Mouse (Mus musculus) intestine, embryonic 16.5 days (tissue): ENCODE data around the gene Kif4. TPM values are rescaled to one million over a fixed set of nuclear protein-coding genes. Genes with fewer than 3 reads are reported as not detected.
A peak's percentile ranks its signal among the peaks of the same experiment; 100 is the strongest.

Experiments
- ATAC-seq: fragments of 200-750 bp; cut with Nextera tagmentation; 2 replicates; pipeline ENCODE4 v1.8.0; 2017; ENCODE audit warnings: moderate TSS enrichment, moderate library complexity
- H3K27ac ChIP-seq: fragments of 300-500 bp; sonication (generic); 2 replicates; pipeline ENCODE4 v1.5.1; 2014; ENCODE audit warnings: mild to moderate bottlenecking, low read length
- H3K27me3 ChIP-seq: fragments of 300-500 bp; sonication (generic); replicated peaks from 2 replicates; pipeline ENCODE4 v1.6.1; 2014; ENCODE audit warnings: low read length, control low read depth, mixed read lengths; ENCODE audit not compliant: control insufficient read depth, insufficient read depth
- H3K36me3 ChIP-seq: fragments of 300-500 bp; sonication (generic); 2 replicates; pipeline ENCODE4 v1.6.1; 2014; ENCODE audit warnings: low read length, control low read depth; ENCODE audit not compliant: control insufficient read depth, insufficient read depth
- H3K4me1 ChIP-seq: fragments of 300-500 bp; sonication (generic); 2 replicates; pipeline ENCODE4 v1.6.1; 2014; ENCODE audit warnings: low read length, control low read depth, mixed read lengths; ENCODE audit not compliant: control insufficient read depth, insufficient read depth
- H3K4me2 ChIP-seq: fragments of 300-500 bp; sonication (generic); 2 replicates; pipeline ENCODE4 v1.6.1; 2014; ENCODE audit warnings: low read depth, low read length, control low read depth
- H3K4me3 ChIP-seq: fragments of 300-500 bp; sonication (generic); 2 replicates; pipeline ENCODE4 v1.5.1; 2014; ENCODE audit warnings: mild to moderate bottlenecking, low read length
- H3K9ac ChIP-seq: fragments of 300-500 bp; sonication (generic); 2 replicates; pipeline ENCODE4 v1.6.1; 2014; ENCODE audit warnings: low read depth, low read length
- H3K9me3 ChIP-seq: fragments of 300-500 bp; sonication (generic); 2 replicates; pipeline ENCODE4 v1.6.1; 2016; ENCODE audit warnings: low read length, control low read depth; ENCODE audit not compliant: control insufficient read depth
- WGBS: fragments of 180-500 bp; shearing (Covaris S2); extraction: QIAGEN DNeasy Blood & Tissue Kit; methylation state at CpG from one replicate; pipeline ENCODE4 v1.1.7; 2014; 5-methylcytosine and 5-hydroxymethylcytosine counted together
- polyA plus RNA-seq: library from polyadenylated mRNA; unstranded; fragments of >200 nt; fragmentation: Nextera tagmentation; extraction: Ambion mirVana; gene quantifications from 2 replicates; pipeline ENCODE4 v1.2.1, GENCODE M21; 2015

The Kif4 gene
- polyA plus RNA-seq, 1 experiment from 2014 or later, result 18.5 TPM

DNA sequence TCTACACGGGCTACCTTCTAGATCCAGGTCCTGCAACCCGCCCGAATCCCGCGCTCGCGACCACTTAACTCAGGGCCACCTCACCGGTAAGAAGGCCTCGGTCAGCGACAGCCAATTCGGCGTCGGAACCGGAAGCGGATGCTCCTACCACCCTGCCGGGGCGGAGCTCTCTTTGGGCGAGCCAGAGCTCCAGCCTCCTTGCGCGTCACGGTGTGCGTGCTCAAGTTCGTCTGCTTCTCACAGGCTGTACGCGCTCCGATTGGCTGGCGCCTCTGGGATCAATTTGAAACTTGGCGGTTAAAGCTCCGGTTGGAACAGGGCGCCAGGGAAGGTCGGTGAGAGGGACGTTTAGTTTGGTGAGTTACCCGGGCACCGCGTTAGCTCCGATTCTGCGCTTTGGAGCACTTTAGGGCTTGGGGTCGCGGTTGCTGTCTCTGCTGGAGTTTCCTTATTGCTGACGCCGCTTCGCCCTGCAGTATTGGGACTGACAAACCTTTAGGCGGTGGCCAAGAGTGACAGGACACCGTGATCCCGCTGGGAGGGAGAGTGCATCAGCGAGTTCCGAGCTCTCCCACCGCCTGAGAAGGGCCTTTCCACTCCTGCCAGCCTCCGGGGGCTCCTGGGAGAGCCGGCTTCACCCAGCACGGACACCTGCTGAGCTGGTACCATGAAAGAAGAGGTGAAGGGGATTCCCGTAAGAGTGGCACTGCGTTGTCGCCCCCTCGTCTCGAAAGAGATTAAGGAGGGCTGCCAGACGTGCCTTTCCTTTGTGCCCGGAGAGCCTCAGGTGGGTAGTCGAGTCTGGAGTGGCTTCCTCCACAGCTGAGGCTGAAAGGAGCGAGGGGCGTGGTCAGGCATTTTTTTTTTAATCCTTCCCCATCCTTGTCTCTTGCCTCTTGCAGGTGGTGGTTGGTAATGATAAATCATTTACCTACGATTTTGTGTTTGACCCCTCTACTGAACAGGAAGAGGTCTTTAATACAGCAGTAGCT lies 561 bp downstream of the Kif4 start, which contains the start of gene Pdzd11:
Gene Pdzd11, minus strand, starts transcription at position 767 of the 992 bp plus-strand sequence.
- peak within 1 kb of the TSS; percentile 72 for H3K9ac ChIP-seq
- peak; percentile 99 for ATAC-seq
- H3K4me1 ChIP-seq, result no peaks in the 10 kb centered on the region
- no peaks in the 10 kb centered on the region for H3K9me3 ChIP-seq
- 15% methylated on average over 62 of the region's 62 CpGs for WGBS
- H3K4me3 ChIP-seq, result peak within 1 kb of the TSS; percentile 65
- H3K27me3 ChIP-seq, result no peaks in the 10 kb centered on the region
- H3K4me2 ChIP-seq, result peak within 1 kb of the TSS; percentile 58
- peak within 1 kb of the TSS; percentile 69 for H3K27ac ChIP-seq
- no peaks in the 10 kb centered on the region for H3K36me3 ChIP-seq

DNA sequence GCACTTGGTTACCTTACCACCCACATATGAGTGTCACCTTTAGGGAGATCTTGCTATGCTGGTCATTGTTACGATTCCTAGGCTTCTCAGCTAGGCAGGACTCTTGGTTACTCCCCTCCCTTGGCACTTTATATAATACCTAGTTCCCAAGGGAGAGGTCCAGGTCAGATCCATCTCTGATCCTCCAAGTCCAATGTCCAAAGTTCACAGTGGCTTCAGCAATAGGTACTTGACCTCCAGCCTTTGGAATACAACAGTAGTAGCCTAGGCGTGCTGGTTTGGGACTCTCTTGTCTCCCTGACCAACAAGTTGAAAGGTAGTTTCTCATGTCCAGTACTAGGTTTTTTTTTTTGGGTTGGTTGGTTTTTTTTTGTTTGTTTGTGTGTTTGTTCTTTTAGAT lies 3.5 kb downstream of the Kif4 start:
- no peak for ATAC-seq
- Histone ChIP-seq H3K9ac (no peak overlapping the region), H3K27me3 (no peaks in the 10 kb centered on the region), H3K4me3 (no peak overlapping the region), H3K4me1 (no peaks in the 10 kb centered on the region), H3K36me3 (no peaks in the 10 kb centered on the region), H3K27ac (no peak overlapping the region), H3K4me2 (no peak overlapping the region), H3K9me3 (no peaks in the 10 kb centered on the region)
- 87% methylated on average over 2 of the region's 2 CpGs for WGBS

DNA sequence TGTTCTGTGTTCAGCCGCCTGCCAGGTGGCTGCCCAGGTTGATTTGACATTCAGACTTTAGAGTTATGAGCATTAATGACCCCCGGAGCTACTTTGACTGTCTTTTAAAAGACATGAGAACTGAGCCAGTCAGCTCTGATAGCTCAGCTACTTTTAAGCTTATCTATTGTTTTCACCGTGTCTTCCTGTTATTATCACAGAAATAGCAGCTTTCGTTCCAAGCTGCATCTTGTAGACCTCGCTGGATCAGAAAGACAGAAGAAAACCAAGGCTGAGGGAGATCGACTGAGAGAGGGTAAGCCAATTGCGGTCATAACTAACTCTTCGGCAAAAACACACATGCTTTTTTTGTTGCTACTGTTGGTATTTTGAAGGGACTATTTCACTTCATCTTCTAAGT lies 12.9 kb downstream of the Kif4 start:
- no peaks in the 10 kb centered on the region for H3K36me3 ChIP-seq
- H3K9ac ChIP-seq, result no peak overlapping the region
- 93% methylated on average over 8 of the region's 8 CpGs for WGBS

DNA sequence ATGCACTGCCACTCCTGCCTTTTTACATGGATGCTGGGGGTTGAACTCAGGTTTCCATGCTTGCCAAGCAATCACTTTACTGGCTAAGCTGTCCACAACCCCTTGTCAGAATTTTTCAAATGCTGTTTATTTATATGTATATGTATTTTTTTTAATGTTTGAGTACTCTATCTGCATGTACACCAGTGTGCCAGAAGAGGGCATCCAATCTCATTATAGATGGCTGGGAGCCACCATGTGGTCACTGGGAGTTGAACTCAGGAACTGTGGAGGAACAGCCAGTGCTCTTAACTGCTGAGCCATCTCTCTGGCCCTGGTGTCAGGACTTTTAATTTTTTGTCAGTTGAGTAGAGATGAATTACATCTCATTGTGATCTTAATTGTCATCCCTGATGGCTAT lies 27.3 kb downstream of the Kif4 start:
- Histone ChIP-seq H3K27ac (no peak overlapping the region), H3K4me3 (no peak overlapping the region), H3K9ac (no peak overlapping the region), H3K4me1 (no peaks in the 10 kb centered on the region), H3K36me3 (no peaks in the 10 kb centered on the region), H3K9me3 (no peaks in the 10 kb centered on the region), H3K4me2 (no peak overlapping the region), H3K27me3 (no peaks in the 10 kb centered on the region)
- no peak for ATAC-seq

More for the DNA sequence above, 12.9 kb downstream of the Kif4 start:
- Histone ChIP-seq H3K27me3 (no peaks in the 10 kb centered on the region), H3K27ac (no peak overlapping the region), H3K4me2 (no peak overlapping the region), H3K4me3 (no peak overlapping the region), H3K9me3 (no peaks in the 10 kb centered on the region), H3K4me1 (no peaks in the 10 kb centered on the region)
- no peak for ATAC-seq

DNA sequence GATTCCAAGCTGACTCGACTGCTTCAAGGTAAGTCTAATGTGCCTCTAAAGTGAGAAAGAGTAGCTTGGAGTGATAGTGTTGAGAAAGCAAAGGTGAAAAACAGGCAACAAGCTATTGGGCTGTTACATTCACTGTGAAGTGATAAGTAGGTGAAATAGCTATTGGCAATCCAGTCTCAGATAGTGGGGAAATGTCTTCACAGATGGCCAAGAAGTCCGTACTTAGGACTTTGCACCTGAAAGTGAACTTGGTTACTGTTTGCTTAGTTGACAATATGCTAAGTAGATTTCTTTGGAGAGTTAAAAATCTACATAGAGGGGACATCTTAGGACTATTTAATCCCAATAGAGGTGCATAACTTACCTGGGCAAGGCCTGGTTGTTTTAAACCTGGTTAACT lies 39.3 kb downstream of the Kif4 start:
- H3K9me3 ChIP-seq, result no peaks in the 10 kb centered on the region
- ATAC-seq, result peak; percentile 75; the same call in 1 of the 2 replicates
- no peaks in the 10 kb centered on the region for H3K36me3 ChIP-seq
- H3K27me3 ChIP-seq, result no peaks in the 10 kb centered on the region
- H3K27ac ChIP-seq, result no peak overlapping the region
- no peaks in the 10 kb centered on the region for H3K4me1 ChIP-seq
- 82% methylated on average over 2 of the region's 2 CpGs for WGBS
- H3K4me3 ChIP-seq, result no peak overlapping the region
- no peak overlapping the region for H3K4me2 ChIP-seq
- no peak overlapping the region for H3K9ac ChIP-seq

DNA sequence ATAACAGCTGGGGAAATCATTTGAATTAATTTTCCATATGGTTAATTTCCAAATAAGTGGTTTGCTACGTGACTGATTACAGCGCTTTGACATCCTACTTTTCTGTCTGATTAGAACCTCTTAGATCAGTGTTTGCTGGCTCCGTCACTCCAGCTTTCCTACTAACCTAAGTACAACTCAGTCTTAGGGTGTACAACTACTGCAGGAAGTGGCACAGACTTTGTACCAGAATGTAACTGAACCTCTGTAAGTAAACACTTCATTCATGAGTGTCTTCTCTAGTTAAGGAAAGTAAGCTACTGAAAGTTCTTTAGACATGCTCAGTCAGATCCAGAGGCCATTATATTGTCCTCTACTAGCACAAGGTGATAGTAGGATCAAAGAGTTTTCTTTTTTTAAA lies 52.7 kb downstream of the Kif4 start:
- no peaks in the 10 kb centered on the region for H3K36me3 ChIP-seq
- 82% methylated on average over 3 of the region's 3 CpGs for WGBS
- no peaks in the 10 kb centered on the region for H3K4me1 ChIP-seq
- H3K27ac ChIP-seq, result no peak overlapping the region
- H3K4me3 ChIP-seq, result no peak overlapping the region
- no peaks in the 10 kb centered on the region for H3K9me3 ChIP-seq
- peaks cover 3% of the 10 kb centered on the region; the same call in 1 of the 2 replicates for H3K27me3 ChIP-seq
- no peak for ATAC-seq
- H3K4me2 ChIP-seq, result no peak overlapping the region
- no peak overlapping the region for H3K9ac ChIP-seq

DNA sequence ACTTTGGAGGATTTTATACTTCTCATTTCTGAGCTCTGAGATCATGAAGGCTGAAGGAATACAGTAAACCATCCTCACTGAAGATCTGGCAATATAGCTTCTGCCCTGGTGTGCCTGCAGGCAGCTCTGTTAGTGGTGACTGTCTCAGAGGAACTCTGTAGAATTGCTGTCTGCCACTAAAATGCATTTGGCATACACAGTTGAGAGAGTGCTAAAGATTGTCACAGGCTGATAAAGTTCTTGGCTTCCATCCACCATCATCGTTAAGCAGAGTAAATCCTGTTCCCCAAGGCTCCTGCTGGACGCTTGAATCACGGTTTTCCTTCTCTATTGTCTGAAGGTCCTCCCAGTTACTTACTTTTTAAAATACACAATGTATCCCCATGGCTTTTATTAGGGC lies 61.0 kb downstream of the Kif4 start:
- Histone ChIP-seq H3K27me3 (no peaks in the 10 kb centered on the region), H3K4me3 (no peak overlapping the region)

DNA sequence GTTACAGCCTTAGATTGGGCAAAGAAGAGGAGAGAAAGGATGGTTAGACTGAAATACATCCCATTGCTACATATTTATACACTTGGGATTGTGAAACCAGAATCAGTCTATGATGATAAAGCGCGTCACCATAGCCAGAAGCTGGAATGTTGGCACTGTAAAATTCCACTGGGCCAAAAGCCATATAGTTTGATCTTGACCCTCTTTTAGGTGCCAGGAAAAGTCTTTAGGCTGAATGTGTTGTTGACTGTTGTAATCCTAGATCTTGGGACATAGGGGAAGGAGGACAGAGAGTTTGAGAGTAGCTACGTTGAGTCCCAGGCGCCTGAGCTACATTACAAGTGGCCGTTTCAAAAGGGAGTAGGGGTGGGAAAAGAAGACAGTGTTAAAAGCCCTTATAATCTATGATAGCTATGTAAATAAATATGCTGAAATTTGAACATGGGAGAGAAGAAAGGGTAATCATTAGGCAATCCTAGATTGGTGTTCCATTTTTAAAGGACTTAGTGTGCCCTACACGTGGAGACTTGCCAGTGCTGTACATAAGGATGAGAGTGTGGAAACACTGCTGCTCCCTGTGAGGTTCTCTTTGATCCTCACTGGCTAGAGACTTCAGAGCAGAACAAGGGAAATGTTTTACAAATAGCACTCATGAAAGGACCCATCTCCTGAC lies 62.0 kb downstream of the Kif4 start:
- Histone ChIP-seq H3K27me3 (no peaks in the 10 kb centered on the region), H3K4me2 (no peak overlapping the region), H3K9me3 (no peaks in the 10 kb centered on the region), H3K36me3 (no peaks in the 10 kb centered on the region), H3K27ac (no peak overlapping the region), H3K4me1 (no peaks in the 10 kb centered on the region), H3K9ac (no peak overlapping the region), H3K4me3 (no peak overlapping the region)
- no peak for ATAC-seq
- WGBS, result 88% methylated on average over 6 of the region's 6 CpGs

More for the DNA sequence above, 61.0 kb downstream of the Kif4 start:
- 71% methylated on average over 3 of the region's 3 CpGs for WGBS
- no peak overlapping the region for H3K27ac ChIP-seq
- no peaks in the 10 kb centered on the region for H3K9me3 ChIP-seq
- H3K36me3 ChIP-seq, result no peaks in the 10 kb centered on the region
- H3K4me2 ChIP-seq, result no peak overlapping the region
- H3K4me1 ChIP-seq, result no peaks in the 10 kb centered on the region
- no peak for ATAC-seq
- no peak overlapping the region for H3K9ac ChIP-seq

DNA sequence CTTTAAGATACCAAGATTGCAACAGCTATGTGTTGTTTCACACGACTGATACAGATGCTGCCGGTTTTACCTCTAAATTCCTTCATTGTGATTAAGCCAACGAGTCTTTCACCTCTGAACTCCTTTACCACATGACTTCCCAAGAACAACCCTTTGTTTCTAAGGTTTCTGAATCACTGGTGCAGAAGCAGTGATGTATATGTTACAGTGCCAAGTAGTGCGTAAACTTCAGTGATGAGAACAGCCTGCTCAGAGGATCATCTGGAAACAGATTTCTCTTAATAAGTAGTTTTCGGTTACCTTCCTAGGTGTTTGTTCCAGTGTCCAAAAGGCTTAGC lies 62.5 kb downstream of the Kif4 start:
- Histone ChIP-seq H3K4me3 (no peak overlapping the region), H3K27me3 (no peaks in the 10 kb centered on the region), H3K9me3 (no peaks in the 10 kb centered on the region), H3K4me2 (no peak overlapping the region), H3K27ac (no peak overlapping the region), H3K4me1 (no peaks in the 10 kb centered on the region), H3K9ac (no peak overlapping the region), H3K36me3 (no peaks in the 10 kb centered on the region)
- no peak for ATAC-seq
- 82% methylated on average over 5 of the region's 5 CpGs for WGBS
